Mouse (Mus musculus) T-helper 17 cell (primary cell): ENCODE results near the gene Ddx1.

ENCODE experiments used
- in situ Hi-C, 2 experiments: fragments of 300-600 bp; cut with MboI, MseI; formaldehyde crosslinking; loops; 1 replicate in 1 of 2; 2 replicates in 1 of 2; pipeline ENCODE4 v1.15.1; 2025; ENCODE audit warnings: high pct_unique_total_duplicates in 2 of 2

The Ddx1 gene

GRCm38 (mm10) chr12:13248691-13249572, at the start of gene Ddx1:
TSS of gene Ddx1 (minus strand) at chr12:13249213.
- in situ Hi-C loops = loop anchor here in 1 of 2 experiments (25.0 kb wide), 1 partner anchor 1937 kb away; no protein-coding TSS in a partner anchor

GRCm38 (mm10) chr12:13293421-13293881, 44.4 kb upstream of the Ddx1 start:
- in situ Hi-C loops = no loop called here

DNA sequence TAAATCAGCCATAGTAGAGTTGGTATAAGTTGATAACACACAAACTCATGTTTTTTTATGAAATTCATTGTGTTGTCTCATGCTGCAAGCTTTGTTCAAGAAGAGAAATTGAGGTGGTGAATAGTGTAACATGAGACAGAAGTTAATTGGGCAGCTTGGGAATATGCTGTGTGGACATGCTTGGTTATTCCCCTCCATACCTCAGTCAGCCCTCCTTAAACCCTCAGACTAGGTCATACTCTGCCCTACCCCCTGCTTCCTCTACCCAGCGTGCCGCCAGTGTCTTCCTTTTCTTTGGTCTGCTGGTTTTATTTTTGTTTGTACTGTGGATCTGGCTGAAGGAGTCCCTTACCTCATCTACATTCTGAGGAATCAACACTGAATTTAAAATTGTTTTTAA, 42.4 kb upstream of the Ddx1 start:
- in situ Hi-C loops = no loop called here

GRCm38 (mm10) chr12:13269570-13270390, 20.8 kb upstream of the Ddx1 start:
- in situ Hi-C loops = no loop called here

- in situ Hi-C loops = no loop called here
Observed at GRCm38 (mm10) chr12:13268826-13269449, 19.9 kb upstream of the Ddx1 start, which contains the start of gene Nbas. TSS of gene Nbas (plus strand) at chr12:13269133.

GRCm38 (mm10) chr12:13268412-13268811, 19.4 kb upstream of the Ddx1 start:
- in situ Hi-C loops = no loop called here

DNA sequence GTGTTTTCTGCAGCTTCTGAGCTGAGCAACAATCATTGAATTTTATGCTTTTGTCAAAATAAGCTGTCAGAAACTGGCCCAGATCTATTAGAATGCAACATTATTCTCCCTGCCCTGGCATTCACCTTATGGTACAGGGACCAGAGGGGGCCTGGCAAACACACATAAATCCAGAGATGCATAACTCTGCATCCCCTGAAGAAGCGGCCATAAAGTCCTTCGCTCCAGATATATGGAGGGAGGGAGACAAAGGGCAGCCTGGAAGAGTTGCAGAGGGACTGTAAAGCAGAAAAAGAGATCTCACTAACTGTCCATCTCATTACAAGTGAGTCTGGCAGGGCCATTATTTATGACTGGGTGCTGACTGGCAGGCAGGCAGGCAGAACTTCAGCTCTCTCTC, 6.7 kb upstream of the Ddx1 start:
- in situ Hi-C loops = no loop called here

- in situ Hi-C loops = no loop called here
Observed at GRCm38 (mm10) chr12:13255068-13255467, 6.1 kb upstream of the Ddx1 start.

DNA sequence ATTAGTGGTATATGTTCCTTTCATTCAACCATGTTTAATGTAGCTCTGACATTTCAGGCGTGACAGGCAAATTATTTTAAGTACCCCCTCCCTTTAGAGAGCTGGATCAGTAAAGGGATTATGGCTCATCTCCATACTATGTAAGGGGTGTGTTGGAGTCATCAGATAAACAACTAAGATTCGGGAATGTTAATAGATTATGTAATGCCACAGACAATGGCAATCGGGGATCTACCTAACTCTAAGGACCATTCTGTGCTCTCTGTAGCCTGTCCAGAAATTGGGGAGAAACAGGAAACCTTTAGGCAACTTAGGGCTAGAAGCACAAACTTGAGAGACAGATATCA, 533 bp upstream of the Ddx1 start:
- in situ Hi-C loops = loop anchor here in 1 of 2 experiments (25.0 kb wide), 1 partner anchor 1937 kb away; no protein-coding TSS in a partner anchor

DNA sequence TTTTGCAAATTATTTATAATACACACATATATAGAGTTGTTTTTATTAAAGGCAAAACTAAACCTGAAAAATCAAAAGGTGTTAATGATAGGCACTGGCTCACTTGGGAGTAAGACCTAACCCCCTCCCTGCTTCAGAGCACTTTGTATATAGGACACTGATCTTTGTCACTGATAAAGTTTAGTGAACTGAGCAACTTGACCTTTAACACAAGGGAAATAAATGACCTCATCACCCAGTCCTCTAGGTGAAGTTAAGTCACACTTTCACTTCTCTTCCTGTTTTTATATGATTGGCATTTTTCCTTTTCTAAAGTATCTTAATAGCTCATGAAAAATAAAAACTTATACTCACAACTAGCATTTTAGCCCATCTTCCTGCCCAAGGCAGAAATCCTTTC, 6.6 kb downstream of the Ddx1 start:
- in situ Hi-C loops = loop anchor here in 1 of 2 experiments (25.0 kb wide), 1 partner anchor 1930 kb away; no protein-coding TSS in a partner anchor

GRCm38 (mm10) chr12:13218101-13218514, 30.9 kb downstream of the Ddx1 start:
- in situ Hi-C loops = loop anchor here (10.0 kb wide), 2 partner anchors 593 to 893 kb away; no protein-coding TSS in a partner anchor

- in situ Hi-C loops = loop anchor here (10.0 kb wide), 2 partner anchors 593 to 893 kb away; no protein-coding TSS in a partner anchor
Observed at GRCm38 (mm10) chr12:13217568-13217967, 31.4 kb downstream of the Ddx1 start.

DNA sequence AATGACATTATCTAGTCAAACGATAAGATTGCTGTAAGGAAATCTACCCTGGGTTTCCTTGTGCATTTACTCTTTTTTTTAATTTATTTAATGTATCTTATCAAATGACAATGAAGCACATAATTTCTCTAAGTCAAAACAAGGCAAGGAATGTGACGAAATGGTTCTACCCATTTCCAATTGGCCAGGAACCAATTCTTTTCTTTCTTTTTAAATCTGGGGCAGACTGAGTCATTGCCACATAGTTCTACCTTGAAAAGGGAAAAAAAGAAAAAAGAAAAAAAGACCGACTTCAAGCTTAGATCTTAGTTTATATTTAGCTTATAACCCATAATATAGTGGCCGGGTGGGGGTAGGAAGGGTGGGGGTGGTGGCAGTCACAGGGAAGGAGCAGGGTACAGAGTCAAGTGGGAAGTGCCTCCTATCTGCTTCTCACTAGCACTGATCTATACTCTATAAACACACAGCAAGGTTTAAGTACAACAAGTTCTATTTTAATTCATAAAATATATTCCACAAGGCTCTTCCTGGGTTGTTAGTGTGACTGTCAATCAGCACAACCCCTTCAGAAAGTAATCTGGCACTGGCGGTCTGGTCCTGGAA, 32.4 kb downstream of the Ddx1 start:
- in situ Hi-C loops = loop anchor here (10.0 kb wide), 2 partner anchors 592 to 892 kb away; no protein-coding TSS in a partner anchor

GRCm38 (mm10) chr12:13214345-13215278, 34.4 kb downstream of the Ddx1 start:
- in situ Hi-C loops = loop anchor here (5.0 to 10.0 kb wide), 4 partner anchors 590 to 890 kb away; no protein-coding TSS in a partner anchor

GRCm38 (mm10) chr12:13211746-13212482, 37.1 kb downstream of the Ddx1 start:
- in situ Hi-C loops = loop anchor here (5.0 to 10.0 kb wide), 4 partner anchors 587 to 887 kb away; no protein-coding TSS in a partner anchor

GRCm38 (mm10) chr12:13209692-13210377, 39.2 kb downstream of the Ddx1 start:
- in situ Hi-C loops = loop anchor here (5.0 to 10.0 kb wide), 4 partner anchors 585 to 885 kb away; no protein-coding TSS in a partner anchor

GRCm38 (mm10) chr12:13208983-13209451, 40.0 kb downstream of the Ddx1 start:
- in situ Hi-C loops = no loop called here

GRCm38 (mm10) chr12:13208517-13208916, 40.5 kb downstream of the Ddx1 start:
- in situ Hi-C loops = no loop called here
